In the genomic region with DNA sequence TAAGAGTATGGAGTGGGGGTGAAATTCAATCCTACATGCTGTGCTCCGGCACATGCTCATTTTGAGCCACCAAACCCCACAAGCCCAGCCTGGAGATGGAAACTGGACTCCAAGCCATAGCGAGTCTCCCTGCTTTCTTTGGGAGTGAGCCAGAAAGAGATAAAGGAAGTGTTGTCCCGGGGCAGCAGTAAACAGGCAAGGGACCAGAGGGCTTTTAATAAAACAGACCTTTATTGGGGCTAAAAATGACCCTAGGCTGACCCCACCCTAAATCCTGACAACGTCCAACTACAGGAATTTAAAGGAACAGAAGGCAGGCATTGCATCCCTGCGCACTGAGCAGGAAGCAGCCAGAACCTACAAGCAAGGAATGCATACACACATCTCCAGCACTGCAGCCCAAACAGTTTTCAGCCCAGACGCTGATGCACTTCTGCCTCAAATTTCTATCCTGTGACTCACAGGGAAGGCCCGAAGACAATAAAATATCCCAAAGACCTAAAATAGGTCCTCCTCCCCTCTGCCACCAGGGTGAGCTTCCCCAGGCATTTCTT, we compare ENCODE assay signal across 8 mouse cellular contexts.
DNase-seq lines count a peak whose midpoint lies in the region; ATAC-seq and TF ChIP-seq lines count a peak whose summit lies in the region.

No protein-coding gene starts in this region.

- H3K27ac ChIP-seq in hindbrain, embryonic 13.5 days = 0 out of 2 replicates have a peak overlapping the region, but pooled peaks have one; percentile 18
- no peak overlapping the region for H3K27ac ChIP-seq in hindbrain, embryonic 11.5 days (ENCODE audit: low read depth, low read length)

- no peak overlapping the region for H3K9ac ChIP-seq in hindbrain, embryonic 13.5 days
- no peak overlapping the region for H3K9ac ChIP-seq in hindbrain, embryonic 11.5 days (ENCODE audit: low read depth, low read length)

- peak; percentile 50 for TF ChIP-seq CTCF in Patski (IDR thresholded peaks at IDR 0.05)

- H3K36me3 ChIP-seq in hindbrain, embryonic 13.5 days = no peaks in the 10 kb centered on the region
- H3K36me3 ChIP-seq in hindbrain, embryonic 11.5 days (ENCODE audit: control insufficient read depth, insufficient read depth, low read length) = no peaks in the 10 kb centered on the region

- no peak for DNase-seq in hindbrain, embryonic 11.5 days (ENCODE audit: low spot score)
- DNase-seq in Patski (ENCODE audit: low read depth, low spot score) = peak; percentile 57
- DNase-seq in heart, adult 8-10 months (ENCODE audit: low spot score) = peak; percentile 23
- peak; percentile 11 to 17 for DNase-seq in kidney, postnatal 4 days
- no peak for DNase-seq in spleen, postnatal 4 days (ENCODE audit: low spot score in 2 of 2)
- DNase-seq in left cerebral cortex, adult 8-10 months (ENCODE audit: low spot score in 2 of 2) = no peak
- no peak for DNase-seq in retina, embryonic 14.5 days (ENCODE audit: low spot score)

- in situ Hi-C loops in Patski (cut with MboI; ENCODE audit: low pct_unique_long_range_greater_than_20kb) = no loop called here

- 41% methylated on average over 7 of the region's 7 CpGs for whole genome bisulfite sequencing in hindbrain, embryonic 13.5 days
- 54% methylated on average over 7 of the region's 7 CpGs for WGBS in hindbrain, embryonic 11.5 days

- peaks cover 13% of the 10 kb centered on the region; the same call in 1 of the 2 replicates for H3K4me1 ChIP-seq in hindbrain, embryonic 13.5 days (replicated peaks)
- 0 out of 2 replicates have a peak, but pooled peaks cover 2% of the 10 kb centered on the region for H3K4me1 ChIP-seq in hindbrain, embryonic 11.5 days (replicated peaks; ENCODE audit: control insufficient read depth, insufficient read depth, low read length)

- no peak for ATAC-seq in hindbrain, embryonic 13.5 days (ENCODE audit: low FRiP score)
- no peak for ATAC-seq in hindbrain, embryonic 11.5 days (ENCODE audit: low FRiP score)
- peak; percentile 97 for ATAC-seq in Patski

- H3K9me3 ChIP-seq in hindbrain, embryonic 13.5 days = no peaks in the 10 kb centered on the region
- no peaks in the 10 kb centered on the region for H3K9me3 ChIP-seq in hindbrain, embryonic 11.5 days (ENCODE audit: control insufficient read depth, low read length)

- H3K4me2 ChIP-seq in hindbrain, embryonic 13.5 days = no peak overlapping the region
- no peak overlapping the region for H3K4me2 ChIP-seq in hindbrain, embryonic 11.5 days (replicated peaks; ENCODE audit: low read depth, low read length)

- POLR2A ChIA-PET in Patski (lab: Charles Lee) = interaction anchor here (1.2 kb wide), 1 partner anchor 88 kb away, joined by 3 read pairs; a partner anchor contains a TSS

- no peak overlapping the region for H3K4me3 ChIP-seq in hindbrain, embryonic 13.5 days
- H3K4me3 ChIP-seq in hindbrain, embryonic 11.5 days (ENCODE audit: low read depth, low read length) = no peak overlapping the region

- no peaks in the 10 kb centered on the region for H3K27me3 ChIP-seq in hindbrain, embryonic 13.5 days
- no peaks in the 10 kb centered on the region for H3K27me3 ChIP-seq in hindbrain, embryonic 11.5 days (ENCODE audit: control insufficient read depth, insufficient read depth, low read length)
- no peaks in the 10 kb centered on the region for H3K27me3 ChIP-seq in Patski

- CTCF ChIA-PET in Patski (lab: Charles Lee) = interaction anchor here (1.3 kb wide), 1 partner anchor 19 kb away, joined by 4 read pairs; no protein-coding TSS in a partner anchor

Comparison
In these comparisons a context has a peak if more than half of its experiments do, and no peak if none do; other contexts are left out.
1. DNase-seq: peak in Patski (single experiment), heart, adult 8-10 months (single experiment) and kidney, postnatal 4 days (2 of 2); none in hindbrain, embryonic 11.5 days (single experiment), spleen, postnatal 4 days (0 of 2), left cerebral cortex, adult 8-10 months (0 of 2) and retina, embryonic 14.5 days (single experiment).